Mouse (Mus musculus) colon, adult 2 months (tissue): ENCODE data around the gene Olfr788. TPM values are rescaled to one million over a fixed set of nuclear protein-coding genes. Genes with fewer than 3 reads are reported as not detected.

ENCODE experiments used
- polyA plus RNA-seq: library from polyadenylated mRNA; depleted of rRNA; stranded (reverse); fragments of >200 nt; gene quantifications from 2 replicates; pipeline ENCODE4 v1.2.3, GENCODE M21; 2012; rRNA removed

Olfr788 gene
- polyA plus RNA-seq = not detected in 2 replicates

DNA sequence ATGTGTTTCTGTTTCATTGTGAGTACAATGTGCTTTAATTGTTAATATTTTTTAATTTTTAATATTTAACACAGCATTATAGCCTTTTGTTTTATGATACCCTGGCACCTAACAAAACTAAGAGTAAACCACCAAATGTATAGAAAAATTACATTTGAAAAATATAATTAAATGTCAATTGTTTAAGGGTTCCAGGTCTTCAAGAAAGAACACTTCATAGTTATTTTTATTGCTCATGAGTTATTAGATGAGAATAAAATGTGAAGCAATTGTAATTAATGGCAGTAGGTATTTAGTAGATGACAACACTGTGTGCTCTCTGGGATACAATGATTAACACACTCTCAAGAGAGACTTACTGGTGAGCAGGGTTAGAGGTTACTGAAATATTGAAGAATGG lies at the start of gene Olfr788:
Gene Olfr788, plus strand, starts transcription at position 301 of the 400 bp plus-strand sequence.

GRCm38 (mm10) chr10:129427006-129427405 lies 43.8 kb upstream of the Olfr788 start, which contains the start of gene Olfr786:
TSS of gene Olfr786 (plus strand) at chr10:129427306.

GRCm38 (mm10) chr10:129461562-129461961 lies 9.2 kb upstream of the Olfr788 start, which contains the start of gene Olfr787:
TSS of gene Olfr787 (plus strand) at chr10:129461862.

GRCm38 (mm10) chr10:129484452-129484851 lies 13.7 kb downstream of the Olfr788 start, which contains the start of gene Olfr789:
TSS of gene Olfr789 (plus strand) at chr10:129484752.

DNA sequence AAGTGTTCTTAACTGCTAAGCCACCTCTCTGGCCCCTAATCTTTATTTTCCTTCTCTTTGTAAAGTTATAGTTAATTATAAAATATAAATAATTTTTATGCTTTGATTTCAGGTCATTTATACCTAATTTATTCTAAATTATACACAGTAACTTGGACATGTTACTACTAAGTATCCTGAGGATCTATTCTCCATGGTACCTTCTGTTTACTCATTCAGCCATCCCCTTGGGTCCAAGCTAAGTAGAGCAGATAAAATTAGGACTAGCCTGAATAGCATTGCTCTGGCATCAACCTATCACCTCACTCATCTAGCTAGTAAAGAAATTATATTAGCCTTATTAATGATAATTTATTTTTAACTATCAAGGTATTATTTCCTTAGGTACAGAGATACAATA lies 27.4 kb downstream of the Olfr788 start, which contains the start of gene Olfr790:
Gene Olfr790, plus strand, starts transcription at position 301 of the 400 bp plus-strand sequence.

DNA sequence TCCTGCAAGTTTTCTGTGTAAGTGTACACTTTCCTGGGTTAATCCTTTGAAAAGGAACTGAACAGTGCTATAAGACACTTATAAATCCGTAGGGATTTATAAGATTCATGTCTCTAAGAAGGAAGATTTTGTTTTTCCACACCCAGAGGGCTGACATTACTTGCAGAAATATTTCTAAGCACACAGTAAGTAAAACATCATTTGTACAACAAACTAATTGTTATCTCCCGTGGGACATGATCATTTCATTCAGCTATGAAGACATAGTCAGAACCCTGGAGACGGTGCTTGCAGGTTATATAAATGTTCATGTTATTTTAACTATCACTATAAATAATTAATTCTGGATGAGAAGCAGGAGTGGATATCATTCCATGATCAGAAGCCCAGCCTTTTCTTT lies 50.7 kb downstream of the Olfr788 start, which contains the start of gene Olfr791:
Gene Olfr791, plus strand, starts transcription at position 301 of the 400 bp plus-strand sequence.

Other genes with a start within 250 kb of the Olfr788 start
- gene Olfr774, start 234.8 kb upstream of the Olfr788 start, polyA plus RNA-seq = not detected in 2 replicates
- not detected in 2 replicates for gene Olfr775, start 222.6 kb upstream of the Olfr788 start, polyA plus RNA-seq
- gene Olfr776, start 211.9 kb upstream of the Olfr788 start, polyA plus RNA-seq = not detected in 2 replicates
- not detected in 2 replicates for gene Olfr777, start 199.5 kb upstream of the Olfr788 start, polyA plus RNA-seq
- not detected in 2 replicates for gene Olfr780, start 152.9 kb upstream of the Olfr788 start, polyA plus RNA-seq
- not detected in 2 replicates for gene Olfr781, start 142.1 kb upstream of the Olfr788 start, polyA plus RNA-seq
- gene Olfr782, start 122.1 kb upstream of the Olfr788 start, polyA plus RNA-seq = not detected in 2 replicates
- gene Olfr784, start 86.9 kb upstream of the Olfr788 start, polyA plus RNA-seq = 0.06 TPM in 2 replicates
- not detected in 2 replicates for gene Olfr785, start 65.6 kb upstream of the Olfr788 start, polyA plus RNA-seq
- not detected in 2 replicates for gene Olfr786, start 43.7 kb upstream of the Olfr788 start, polyA plus RNA-seq
- not detected in 2 replicates for gene Olfr787, start 9.1 kb upstream of the Olfr788 start, polyA plus RNA-seq
- gene Olfr789, start 13.8 kb downstream of the Olfr788 start, polyA plus RNA-seq = not detected in 2 replicates
- not detected in 2 replicates for gene Olfr790, start 27.5 kb downstream of the Olfr788 start, polyA plus RNA-seq
- gene Olfr791, start 50.8 kb downstream of the Olfr788 start, polyA plus RNA-seq = not detected in 2 replicates
- gene Olfr792, start 68.2 kb downstream of the Olfr788 start, polyA plus RNA-seq = not detected in 2 replicates
- gene Olfr794, start 96.7 kb downstream of the Olfr788 start, polyA plus RNA-seq = not detected in 2 replicates
- gene Olfr796, start 141.6 kb downstream of the Olfr788 start, polyA plus RNA-seq = not detected in 2 replicates
- not detected in 2 replicates for gene Olfr798, start 156.9 kb downstream of the Olfr788 start, polyA plus RNA-seq
- gene Olfr799, start 166.5 kb downstream of the Olfr788 start, polyA plus RNA-seq = not detected in 2 replicates
- gene Olfr800, start 186.7 kb downstream of the Olfr788 start, polyA plus RNA-seq = not detected in 2 replicates
- gene Olfr801, start 202.9 kb downstream of the Olfr788 start, polyA plus RNA-seq = not detected in 2 replicates
- not detected in 2 replicates for gene Olfr802, start 217.2 kb downstream of the Olfr788 start, polyA plus RNA-seq
- not detected in 2 replicates for gene Olfr803, start 223.3 kb downstream of the Olfr788 start, polyA plus RNA-seq
- not detected in 2 replicates for gene Olfr804, start 232.2 kb downstream of the Olfr788 start, polyA plus RNA-seq